Mouse (Mus musculus) cerebellum, adult 2 months (tissue): ENCODE results near the gene Ksr1.

ENCODE experiments used
- CTCF ChIP-seq: fragments of 200-500 bp; IDR thresholded peaks from 2 replicates; pipeline ENCODE4 v1.5.1; 2011; ENCODE audit warnings: low read depth, mild to moderate bottlenecking, control low read depth, low read length, moderate library complexity, borderline replicate concordance; ENCODE audit not compliant: insufficient read depth
- POLR2A ChIP-seq: fragments of 200-500 bp; IDR thresholded peaks from 2 replicates; pipeline ENCODE4 v1.6.1; 2011; ENCODE audit warnings: low read length, control low read depth, borderline replicate concordance; ENCODE audit not compliant: insufficient read depth

DNA sequence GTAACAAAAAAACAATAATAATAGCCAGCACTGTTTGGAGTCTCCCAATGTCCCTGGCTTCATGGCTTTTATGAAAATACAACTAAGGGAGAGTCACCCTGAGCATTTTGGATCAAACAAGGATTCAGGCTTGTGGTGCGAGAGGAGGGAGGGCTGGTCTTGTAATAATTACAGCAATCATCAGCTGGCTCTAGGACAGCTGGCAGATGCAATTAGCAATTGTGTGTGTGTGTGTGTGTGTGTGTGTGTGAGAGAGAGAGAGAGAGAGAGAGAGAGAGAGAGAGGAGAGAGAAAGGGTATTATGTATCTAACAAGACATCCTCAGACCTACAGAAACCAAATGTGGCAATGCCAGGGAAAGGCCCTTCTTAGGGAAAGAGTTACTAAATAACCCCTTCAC is 1.5 kb downstream of the Ksr1 start:
- no peak for TF ChIP-seq CTCF
- no peak for TF ChIP-seq POLR2A
